Mouse (Mus musculus) layer of hippocampus, adult 6 months (tissue): ENCODE measurements around the gene Dgkz. TPM values are rescaled to one million over a fixed set of nuclear protein-coding genes. Genes with fewer than 3 reads are reported as not detected.

ENCODE experiments used
- long read RNA-seq, 2 experiments: library from polyadenylated mRNA; unstranded; transcript quantifications; one replicate each; pipeline ENCODE4 v2.0.0; 2019 to 2020
- microRNA-seq: library from miRNA; unstranded; fragments of <30 nt; microRNA quantifications from one replicate; pipeline ENCODE4 v1.2.0, GENCODE M21; 2020
- polyA plus RNA-seq: library from polyadenylated mRNA; unstranded; fragments of <200 nt; fragmentation: Nextera tagmentation; gene quantifications from 2 replicates; pipeline ENCODE4 v1.2.3, GENCODE M21; 2021

Dgkz gene
- 33.1 and 33.5 TPM in 2 replicates for polyA plus RNA-seq
- long read RNA-seq, experiment 1, transcript Dgkz-209 (2 exons, 480 nt), result major isoform, 5 of 60 reads
- long read RNA-seq, experiment 1, partial matches to known transcripts, result 28 of 60 reads
- long read RNA-seq, experiment 1, other reads (novel, unspliced or antisense), result 25 of 60 reads
- long read RNA-seq, experiment 2, full-length matches to known transcripts, result 14 of 117 reads
- long read RNA-seq, experiment 2, partial matches to known transcripts, result 87 of 117 reads
- long read RNA-seq, experiment 2, other reads (novel, unspliced or antisense), result 16 of 117 reads

GRCm38 (mm10) chr2:91975581-91976541, at the start of gene Dgkz:
Dgkz (minus strand) TSS chr2:91975864.

GRCm38 (mm10) chr2:92024274-92024672, 48.6 kb upstream of the Dgkz start, which contains the start of gene Creb3l1:
Creb3l1 (minus strand) TSS chr2:92024502.

DNA sequence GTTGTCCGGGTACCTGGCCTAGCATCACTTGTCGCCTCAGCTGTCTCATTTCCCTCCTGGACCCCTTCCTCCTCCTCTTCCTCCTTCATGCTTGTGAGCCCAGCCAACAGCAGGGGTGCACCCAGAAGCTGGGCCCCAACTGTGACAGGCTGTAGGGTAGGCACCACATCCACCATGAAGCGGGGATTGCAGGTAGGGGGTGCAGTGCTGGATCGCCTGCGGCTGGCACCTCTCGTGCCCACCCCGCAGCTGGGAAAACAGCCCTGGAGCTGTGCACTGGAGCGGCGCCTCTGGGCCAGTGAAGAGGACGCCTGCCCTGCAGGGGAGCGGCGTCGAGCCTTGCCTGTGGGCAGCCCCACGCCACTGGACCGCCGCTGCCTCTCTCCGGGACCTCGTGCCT, 30.2 kb downstream of the Dgkz start, which contains the start of gene Gm9821:
Gene Gm9821 (plus strand): TSS at position 221 of the 400 bp plus-strand sequence.

GRCm38 (mm10) chr2:91932160-91932711, 43.4 kb downstream of the Dgkz start, which contains the start of gene Mdk:
Mdk (minus strand) TSS chr2:91932297.

DNA sequence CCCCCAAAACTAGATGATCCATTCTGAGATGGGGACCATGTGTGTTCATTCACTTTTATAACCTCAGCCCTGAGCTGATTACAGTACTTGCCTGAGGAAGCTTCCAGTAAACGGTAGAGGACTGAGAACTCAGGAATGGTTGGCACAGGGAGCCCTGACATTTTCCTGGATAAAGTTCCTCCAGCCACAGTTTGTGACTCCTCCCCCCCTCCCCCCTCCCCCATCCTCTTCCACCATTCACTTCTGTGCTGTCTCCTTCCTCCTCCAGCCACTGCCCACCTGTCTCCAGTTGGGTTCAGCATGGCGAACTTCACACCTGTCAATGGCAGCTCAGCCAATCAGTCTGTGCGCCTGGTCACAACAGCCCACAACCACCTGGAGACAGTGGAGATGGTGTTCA, 48.7 kb downstream of the Dgkz start, which contains the start of gene Chrm4:
Gene Chrm4 (plus strand): TSS at position 301 of the 400 bp plus-strand sequence.

Small RNA genes lying within 50 kb of the gene (microRNA-seq; reads per million reads assigned to microRNA genes)
- gene Mir6999, result 1.7 reads per million

Other genes with a start within 250 kb of the Dgkz start
- gene Ambra1, start 245.7 kb downstream of the Dgkz start, polyA plus RNA-seq, result 6.8 and 7.4 TPM in 2 replicates
- gene Chrm4, start 48.6 kb downstream of the Dgkz start, polyA plus RNA-seq, result 2.0 and 2.4 TPM in 2 replicates
- gene Mdk, start 43.6 kb downstream of the Dgkz start, polyA plus RNA-seq, result 31.8 and 57.3 TPM in 2 replicates
- not detected in 2 replicates for gene Gm9821, start 30.2 kb downstream of the Dgkz start, polyA plus RNA-seq
- 1.3 and 1.6 TPM in 2 replicates for gene Creb3l1, start 48.6 kb upstream of the Dgkz start, polyA plus RNA-seq
- 15.8 and 18.5 TPM in 2 replicates for gene Phf21a, start 117.3 kb upstream of the Dgkz start, polyA plus RNA-seq